Mouse (Mus musculus) limb, embryonic 15.5 days (tissue): Measurements from ENCODE around the gene Gh. TPM values are rescaled to one million over a fixed set of nuclear protein-coding genes. Genes with fewer than 3 reads are reported as not detected.

Experiments used
- ATAC-seq: fragments of 200-750 bp; cut with Nextera tagmentation; 2 replicates; pipeline ENCODE4 v1.8.0; 2017; ENCODE audit warnings: low read depth, moderate TSS enrichment; ENCODE audit not compliant: insufficient number of reproducible peaks, low FRiP score, low TSS enrichment
- H3K27ac ChIP-seq: fragments of 300-500 bp; sonication (generic); 2 replicates; pipeline ENCODE4 v1.5.1; 2015; ENCODE audit warnings: moderate library complexity, mild to moderate bottlenecking, inconsistent platforms
- H3K27me3 ChIP-seq: fragments of 300-500 bp; sonication (generic); 2 replicates; pipeline ENCODE4 v1.6.1; 2015; ENCODE audit warnings: inconsistent platforms
- H3K36me3 ChIP-seq: fragments of 300-500 bp; sonication (generic); 2 replicates; pipeline ENCODE4 v1.6.1; 2015; ENCODE audit warnings: inconsistent platforms
- H3K4me1 ChIP-seq: fragments of 300-500 bp; sonication (generic); 2 replicates; pipeline ENCODE4 v1.6.1; 2015; ENCODE audit warnings: inconsistent platforms
- H3K4me2 ChIP-seq: fragments of 300-500 bp; sonication (generic); 2 replicates; pipeline ENCODE4 v1.6.1; 2015; ENCODE audit warnings: mild to moderate bottlenecking, inconsistent platforms
- H3K4me3 ChIP-seq: fragments of 300-500 bp; sonication (generic); 2 replicates; pipeline ENCODE4 v1.5.1; 2015; ENCODE audit warnings: mild to moderate bottlenecking, inconsistent platforms
- H3K9ac ChIP-seq: fragments of 300-500 bp; sonication (generic); 2 replicates; pipeline ENCODE4 v1.6.1; 2015; ENCODE audit warnings: inconsistent platforms
- H3K9me3 ChIP-seq: fragments of 300-500 bp; sonication (generic); 2 replicates; pipeline ENCODE4 v1.6.1; 2016; ENCODE audit warnings: inconsistent platforms
- WGBS: fragments of 180-500 bp; shearing (Covaris S2); methylation state at CpG from one replicate; pipeline ENCODE4 v1.1.7; 2015; 5-methylcytosine and 5-hydroxymethylcytosine counted together
- polyA plus RNA-seq: library from polyadenylated mRNA; unstranded; fragments of >200 nt; fragmentation: Nextera tagmentation; extraction: Ambion mirVana; gene quantifications from 2 replicates; pipeline ENCODE4 v1.2.1, GENCODE M21; 2015

Gene Gh
- polyA plus RNA-seq, 1 experiment from 2014 or later: not detected

DNA sequence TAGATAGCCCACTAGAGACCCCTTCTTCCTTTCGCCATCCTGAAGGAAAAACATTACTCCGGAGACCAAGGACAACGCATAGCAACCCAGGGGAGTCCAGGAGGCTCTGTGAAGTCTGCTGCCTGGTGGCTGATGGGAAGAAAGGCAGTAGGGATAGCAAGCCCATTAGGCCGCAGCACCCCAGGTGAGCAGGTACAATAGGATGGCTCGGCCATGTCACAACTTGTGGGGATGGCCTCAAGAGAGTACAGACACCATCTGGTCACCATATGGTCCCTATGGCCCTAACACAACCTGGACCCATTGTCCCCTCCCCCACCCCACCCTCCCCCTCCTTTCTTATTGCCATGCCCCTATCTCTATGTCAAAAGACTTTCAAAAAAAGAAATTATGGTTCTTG, 33.8 kb downstream of the Gh start:
- H3K4me2 ChIP-seq: peak overlapping the region; percentile 44
- peak overlapping the region; percentile 26 for H3K4me3 ChIP-seq
- H3K9me3 ChIP-seq: no peaks in the 10 kb centered on the region
- H3K27me3 ChIP-seq: no peaks in the 10 kb centered on the region
- no peak for ATAC-seq
- WGBS: 31% methylated on average over 5 of the region's 5 CpGs
- peaks cover 46% of the 10 kb centered on the region for H3K4me1 ChIP-seq
- no peak overlapping the region for H3K9ac ChIP-seq
- H3K27ac ChIP-seq: peak overlapping the region; percentile 90
- H3K36me3 ChIP-seq: peaks cover 50% of the 10 kb centered on the region

DNA sequence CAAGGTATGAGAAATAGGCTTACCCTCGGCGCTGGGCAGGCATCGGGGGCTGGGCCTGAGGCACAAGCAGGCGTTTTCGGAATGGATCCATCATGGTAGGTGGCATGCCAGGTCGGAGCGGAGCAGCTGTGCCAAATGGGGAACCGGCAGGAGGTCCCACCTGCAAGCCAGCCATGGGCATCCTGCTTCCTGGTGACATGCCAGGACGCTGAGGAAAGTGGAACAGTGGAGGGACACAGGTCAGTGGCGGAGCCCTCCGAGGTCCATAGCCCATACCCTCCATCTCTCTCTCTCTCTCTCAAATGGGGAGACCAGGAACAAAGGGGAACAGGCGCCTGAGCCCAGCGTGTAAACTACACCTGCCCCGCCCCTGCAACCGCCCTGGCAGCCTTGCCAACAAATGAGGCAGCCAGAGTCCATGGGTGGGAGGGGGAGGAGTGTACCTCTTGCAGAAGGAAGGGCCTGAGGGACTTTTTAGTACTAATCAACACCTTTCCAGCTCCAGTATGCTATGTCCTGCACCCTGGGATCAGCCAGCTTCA, 34.3 kb downstream of the Gh start:
- H3K36me3 ChIP-seq: peaks cover 55% of the 10 kb centered on the region
- peak overlapping the region; percentile 44 for H3K4me2 ChIP-seq
- no peak overlapping the region for H3K9ac ChIP-seq
- WGBS: 43% methylated on average over 15 of the region's 15 CpGs
- no peak for ATAC-seq
- peaks cover 46% of the 10 kb centered on the region for H3K4me1 ChIP-seq
- no peaks in the 10 kb centered on the region for H3K9me3 ChIP-seq
- peak overlapping the region; percentile 26 for H3K4me3 ChIP-seq
- peak overlapping the region; percentile 90 for H3K27ac ChIP-seq
- H3K27me3 ChIP-seq: no peaks in the 10 kb centered on the region

GRCm38 (mm10) chr11:106266431-106266830, 35.2 kb downstream of the Gh start:
- peaks cover 43% of the 10 kb centered on the region for H3K4me1 ChIP-seq
- H3K27ac ChIP-seq: peak overlapping the region; percentile 90; the same call in 1 of the 2 replicates
- ATAC-seq: no peak
- H3K36me3 ChIP-seq: peaks cover 64% of the 10 kb centered on the region
- 84% methylated on average over 10 of the region's 10 CpGs for WGBS
- no peaks in the 10 kb centered on the region for H3K27me3 ChIP-seq
- peak overlapping the region; percentile 44 for H3K4me2 ChIP-seq
- no peak overlapping the region for H3K9ac ChIP-seq
- H3K4me3 ChIP-seq: peak overlapping the region; percentile 26; the same call in 1 of the 2 replicates
- no peaks in the 10 kb centered on the region for H3K9me3 ChIP-seq

GRCm38 (mm10) chr11:106265570-106265969, 36.1 kb downstream of the Gh start:
- Histone ChIP-seq H3K4me3 (no peak overlapping the region), H3K27ac (no peak overlapping the region), H3K27me3 (no peaks in the 10 kb centered on the region), H3K4me1 (peaks cover 35% of the 10 kb centered on the region), H3K36me3 (peaks cover 71% of the 10 kb centered on the region), H3K9me3 (no peaks in the 10 kb centered on the region), H3K9ac (no peak overlapping the region), H3K4me2 (no peak overlapping the region)
- 85% methylated on average over 4 of the region's 4 CpGs for WGBS
- ATAC-seq: no peak

DNA sequence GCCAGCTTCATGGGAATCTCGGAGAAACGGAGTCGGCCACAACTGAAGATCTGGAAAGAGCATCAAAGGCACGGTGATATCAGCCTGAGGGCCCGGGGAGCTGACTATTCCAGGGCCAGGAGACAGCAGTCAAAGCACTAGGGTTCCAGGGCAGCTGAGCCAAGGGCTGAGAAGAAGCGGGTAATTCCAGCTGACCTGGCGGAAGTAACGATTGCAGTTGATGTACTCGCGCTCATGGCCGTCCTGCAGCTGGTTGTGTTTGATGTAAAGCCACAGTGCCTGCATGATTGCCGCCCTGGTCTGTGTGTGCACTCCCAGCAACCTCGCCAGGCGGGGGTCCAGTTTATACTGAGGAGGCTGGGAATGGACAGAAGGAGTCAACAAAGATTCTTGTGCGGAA, 36.7 kb downstream of the Gh start:
- Histone ChIP-seq H3K27me3 (no peaks in the 10 kb centered on the region), H3K9ac (no peak overlapping the region), H3K27ac (no peak overlapping the region), H3K9me3 (no peaks in the 10 kb centered on the region), H3K4me3 (no peak overlapping the region), H3K36me3 (peaks cover 70% of the 10 kb centered on the region), H3K4me1 (peaks cover 29% of the 10 kb centered on the region), H3K4me2 (no peak overlapping the region)
- WGBS: 90% methylated on average over 15 of the region's 15 CpGs
- no peak for ATAC-seq

DNA sequence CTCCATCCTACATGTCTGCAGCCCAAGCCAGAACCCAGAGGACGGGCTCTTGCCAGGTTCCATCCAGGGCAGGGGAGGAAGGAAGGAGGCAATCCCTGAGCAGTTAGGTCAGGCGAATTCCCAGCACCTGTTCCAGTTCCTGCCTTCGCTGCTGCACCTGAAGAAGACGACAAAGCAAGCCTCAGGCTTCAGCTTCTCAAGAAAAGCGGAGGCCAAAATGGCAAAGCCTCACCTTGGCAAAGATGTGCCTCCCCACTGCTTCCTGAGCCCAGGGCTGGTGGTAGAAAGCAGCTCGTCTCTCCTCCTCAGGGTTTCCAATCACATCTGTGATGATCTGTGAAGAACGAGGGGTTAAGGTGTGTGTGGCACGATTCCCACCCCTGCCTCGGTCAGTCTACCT, 37.7 kb downstream of the Gh start:
- ATAC-seq: no peak
- Histone ChIP-seq H3K4me3 (no peak overlapping the region), H3K4me1 (peaks cover 22% of the 10 kb centered on the region), H3K27ac (no peak overlapping the region), H3K9me3 (no peaks in the 10 kb centered on the region), H3K27me3 (no peaks in the 10 kb centered on the region), H3K4me2 (no peak overlapping the region), H3K9ac (no peak overlapping the region), H3K36me3 (peaks cover 75% of the 10 kb centered on the region)
- 82% methylated on average over 9 of the region's 9 CpGs for WGBS

DNA sequence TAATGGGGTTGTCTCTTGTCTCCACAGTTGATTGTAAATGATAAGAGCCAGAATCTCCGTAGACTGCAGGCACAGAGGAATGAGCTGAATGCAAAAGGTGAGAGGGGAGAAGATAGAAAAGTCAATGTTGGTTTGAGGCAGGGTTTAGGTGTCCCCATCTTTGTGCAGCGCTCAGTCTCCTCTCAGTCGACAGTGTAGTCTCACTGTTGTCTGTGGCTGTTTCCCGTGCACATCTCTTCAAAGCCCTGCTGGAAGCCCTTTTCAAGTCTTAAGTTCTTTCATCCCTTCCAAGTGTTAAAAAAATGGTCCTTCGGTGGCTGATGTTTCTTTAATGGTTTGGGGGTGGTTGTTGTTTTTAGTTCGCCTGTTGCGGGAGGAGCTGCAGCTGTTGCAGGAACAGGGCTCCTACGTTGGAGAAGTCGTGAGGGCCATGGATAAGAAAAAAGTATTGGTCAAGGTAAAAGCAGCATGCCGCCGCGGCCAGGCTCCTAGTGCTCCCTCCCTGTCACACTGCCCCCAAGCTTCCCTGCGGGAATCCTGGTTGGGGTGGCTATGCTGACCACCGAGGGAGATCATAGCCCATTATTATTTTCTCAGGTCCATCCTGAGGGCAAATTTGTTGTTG, 40.7 kb downstream of the Gh start:
- Histone ChIP-seq H3K4me2 (no peak overlapping the region), H3K27me3 (no peaks in the 10 kb centered on the region), H3K9ac (no peak overlapping the region), H3K36me3 (peaks cover 75% of the 10 kb centered on the region), H3K27ac (no peak overlapping the region), H3K9me3 (no peaks in the 10 kb centered on the region), H3K4me1 (peaks cover 11% of the 10 kb centered on the region), H3K4me3 (no peak overlapping the region)
- ATAC-seq: no peak
- 78% methylated on average over 14 of the region's 14 CpGs for WGBS

DNA sequence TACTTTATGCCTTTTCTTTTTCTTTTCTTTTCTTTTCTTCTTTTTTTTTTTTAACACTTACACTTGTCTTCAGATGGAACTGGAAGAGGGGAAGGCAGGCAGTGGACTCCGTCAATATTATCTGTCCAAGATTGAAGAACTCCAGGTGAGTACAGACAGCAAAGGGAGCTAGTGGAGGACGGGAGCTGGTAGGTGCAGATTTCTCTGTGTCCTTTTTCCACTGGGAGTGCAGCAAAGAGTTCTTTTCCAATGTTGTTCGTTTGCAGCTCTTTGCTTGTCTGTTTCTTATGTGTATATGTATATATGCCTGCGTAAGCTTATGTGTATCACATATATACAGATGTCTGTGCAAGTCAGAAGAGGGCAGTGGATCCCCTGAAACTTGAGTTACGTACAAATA, 44.9 kb downstream of the Gh start:
- 63% methylated on average over 5 of the region's 5 CpGs for WGBS
- peak overlapping the region; percentile 76; the same call in 1 of the 2 replicates for H3K9ac ChIP-seq
- H3K4me1 ChIP-seq: peaks cover 19% of the 10 kb centered on the region
- H3K36me3 ChIP-seq: peaks cover 56% of the 10 kb centered on the region
- no peak for ATAC-seq
- H3K4me3 ChIP-seq: peak overlapping the region; percentile 84
- H3K4me2 ChIP-seq: peak overlapping the region; percentile 77
- H3K27me3 ChIP-seq: no peaks in the 10 kb centered on the region
- H3K9me3 ChIP-seq: no peaks in the 10 kb centered on the region
- H3K27ac ChIP-seq: no peak overlapping the region

DNA sequence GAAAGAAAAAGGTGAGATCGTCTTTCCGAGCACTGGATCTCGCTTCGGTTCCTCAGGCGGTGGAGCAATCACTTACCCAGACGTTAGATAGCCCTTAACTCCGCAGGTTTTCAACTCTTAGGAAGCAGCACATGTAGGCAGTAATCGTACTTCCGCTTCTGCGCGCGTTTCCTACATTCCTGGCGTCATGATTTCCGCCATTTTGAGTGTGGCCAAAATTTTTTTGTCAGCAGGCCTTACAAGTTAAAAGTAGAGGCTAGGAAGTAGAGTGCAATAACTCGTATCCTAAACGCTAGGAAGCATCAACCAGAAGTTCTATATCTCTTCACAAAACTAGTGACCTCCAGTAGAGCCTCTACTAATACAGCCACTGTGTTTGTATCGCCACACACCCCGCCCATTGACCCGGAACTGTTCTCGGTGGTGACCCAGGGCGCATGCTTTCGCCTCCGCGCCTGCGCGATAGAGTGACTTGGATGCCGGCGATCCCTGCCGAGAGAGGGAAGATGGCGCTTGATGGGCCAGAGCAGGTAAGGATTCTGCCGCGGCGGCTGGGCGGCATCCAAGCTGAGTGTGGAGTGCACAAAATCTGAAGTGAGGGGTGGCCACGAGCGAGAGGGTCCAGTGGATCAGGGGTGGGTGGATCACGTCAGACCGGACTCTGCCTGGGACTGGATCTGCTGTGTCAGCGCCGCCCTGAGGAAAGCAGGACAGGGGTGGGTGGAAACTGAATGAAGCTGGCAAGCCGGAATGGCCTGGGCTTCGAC, 45.8 kb downstream of the Gh start, which contains the start of the genes Ftsj3 and Psmc5:
Ftsj3 (minus strand) TSS at position 395 of the 767 bp plus-strand sequence.
Psmc5 (plus strand) TSS at position 470 of the 767 bp plus-strand sequence.
- Histone ChIP-seq H3K27me3 (no peaks in the 10 kb centered on the region), H3K4me1 (peaks cover 19% of the 10 kb centered on the region), H3K9ac (peak within 1 kb of the TSS; percentile 76), H3K9me3 (no peaks in the 10 kb centered on the region), H3K4me3 (peak within 1 kb of the TSS; percentile 84), H3K36me3 (peaks cover 56% of the 10 kb centered on the region), H3K4me2 (peak within 1 kb of the TSS; percentile 77), H3K27ac (peak within 1 kb of the TSS; percentile 83)
- peak; percentile 94 for ATAC-seq
- WGBS: under 1% methylated on average over 42 of the region's 42 CpGs

GRCm38 (mm10) chr11:106255174-106255573, 46.5 kb downstream of the Gh start:
- Histone ChIP-seq H3K4me1 (peaks cover 19% of the 10 kb centered on the region), H3K27me3 (no peaks in the 10 kb centered on the region), H3K27ac (peak overlapping the region; percentile 83), H3K36me3 (peaks cover 58% of the 10 kb centered on the region), H3K4me2 (peak overlapping the region; percentile 77), H3K9ac (peak overlapping the region; percentile 61), H3K9me3 (no peaks in the 10 kb centered on the region), H3K4me3 (peak overlapping the region; percentile 84)
- no peak for ATAC-seq
- WGBS: 3% methylated on average over 22 of the region's 22 CpGs

DNA sequence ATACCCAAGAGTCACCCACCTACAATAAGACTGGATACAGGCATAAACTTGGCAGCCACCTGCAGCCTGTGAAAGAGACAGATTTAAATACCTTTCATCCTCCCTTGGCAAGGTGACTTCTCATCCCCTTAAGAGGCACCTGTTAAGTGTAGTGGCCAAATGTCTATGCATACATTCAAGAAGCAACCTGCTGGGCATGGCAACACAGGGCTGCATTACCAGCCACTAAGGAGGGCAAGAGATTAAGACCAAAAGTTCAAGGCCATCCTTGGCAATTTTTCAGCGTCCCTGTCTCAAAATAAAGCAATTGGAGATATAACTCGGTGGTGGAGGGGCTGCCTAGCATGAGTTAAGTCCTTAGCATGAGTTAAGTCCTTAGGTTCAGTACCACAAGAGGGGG, 46.9 kb downstream of the Gh start:
- Histone ChIP-seq H3K4me2 (peak overlapping the region; percentile 77), H3K27ac (peak overlapping the region; percentile 83; the same call in 1 of the 2 replicates), H3K4me1 (peaks cover 19% of the 10 kb centered on the region), H3K4me3 (peak overlapping the region; percentile 84), H3K27me3 (no peaks in the 10 kb centered on the region), H3K36me3 (peaks cover 63% of the 10 kb centered on the region), H3K9me3 (no peaks in the 10 kb centered on the region), H3K9ac (peak overlapping the region; percentile 61; the same call in 1 of the 2 replicates)
- ATAC-seq: no peak
- WGBS: 22% methylated on average over 2 of the region's 2 CpGs
